Mouse (Mus musculus) cerebellum, adult 2 months (tissue): ENCODE measurements around the gene Cox10.

Experiments
- CTCF ChIP-seq: fragments of 200-500 bp; IDR thresholded peaks from 2 replicates; pipeline ENCODE4 v1.5.1; 2011; ENCODE audit warnings: low read depth, mild to moderate bottlenecking, control low read depth, low read length, moderate library complexity, borderline replicate concordance; ENCODE audit not compliant: insufficient read depth
- POLR2A ChIP-seq: fragments of 200-500 bp; IDR thresholded peaks from 2 replicates; pipeline ENCODE4 v1.6.1; 2011; ENCODE audit warnings: low read length, control low read depth, borderline replicate concordance; ENCODE audit not compliant: insufficient read depth

DNA sequence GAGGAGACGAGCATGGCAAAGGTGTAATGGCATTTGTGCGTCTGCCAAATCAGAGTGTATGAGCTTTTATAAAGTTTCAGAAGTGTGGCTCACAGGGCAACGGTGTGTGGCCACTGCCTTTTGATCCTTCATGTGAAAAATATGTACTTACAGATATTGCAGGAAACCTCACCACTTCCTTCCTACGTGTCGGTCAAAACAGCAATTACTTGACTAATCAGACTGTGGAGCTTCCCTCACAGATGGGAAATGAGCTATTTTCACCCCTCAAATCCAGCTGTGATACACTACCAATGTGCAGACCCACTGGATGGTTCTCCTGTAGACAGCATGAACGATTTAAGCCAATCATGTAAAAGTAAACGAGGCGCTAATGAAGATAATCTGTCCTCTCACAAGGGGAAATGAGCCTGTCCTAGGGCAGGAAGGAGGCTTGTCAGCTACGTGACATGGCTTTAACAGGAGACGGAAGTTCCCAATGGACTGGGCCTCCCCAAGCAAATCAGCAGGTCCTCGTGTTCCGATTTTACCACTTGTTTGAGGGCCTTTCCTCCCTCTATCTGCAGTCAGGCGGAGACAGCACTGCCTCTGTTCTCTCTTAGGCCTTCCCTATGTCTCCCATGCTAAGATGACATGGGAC, 103.9 kb downstream of the Cox10 start:
- TF ChIP-seq POLR2A (no peak), CTCF (no peak)
